Mouse (Mus musculus) embryonic facial prominence, embryonic 15.5 days (tissue): ENCODE data around the gene Ttn. TPM values are rescaled to one million over a fixed set of nuclear protein-coding genes. Genes with fewer than 3 reads are reported as not detected.
A peak's percentile ranks its signal among the peaks of the same experiment; 100 is the strongest.

ENCODE experiments used
- ATAC-seq: fragments of 200-750 bp; cut with Nextera tagmentation; 2 replicates; pipeline ENCODE4 v1.8.0; 2017; ENCODE audit warnings: low read depth, moderate TSS enrichment; ENCODE audit not compliant: insufficient number of reproducible peaks, low FRiP score, low TSS enrichment
- H3K27ac ChIP-seq: fragments of 300-500 bp; sonication (generic); replicated peaks from 2 replicates; pipeline ENCODE4 v1.5.1; 2015; ENCODE audit warnings: mild to moderate bottlenecking, inconsistent platforms
- H3K27me3 ChIP-seq: fragments of 300-500 bp; sonication (generic); 2 replicates; pipeline ENCODE4 v1.6.1; 2015; ENCODE audit warnings: inconsistent platforms
- H3K36me3 ChIP-seq: fragments of 300-500 bp; sonication (generic); 2 replicates; pipeline ENCODE4 v1.6.1; 2015; ENCODE audit warnings: mild to moderate bottlenecking, inconsistent platforms
- H3K4me1 ChIP-seq: fragments of 300-500 bp; sonication (generic); 2 replicates; pipeline ENCODE4 v1.6.1; 2015; ENCODE audit warnings: inconsistent platforms
- H3K4me2 ChIP-seq: fragments of 300-500 bp; sonication (generic); replicated peaks from 2 replicates; pipeline ENCODE4 v1.6.1; 2015; ENCODE audit warnings: mild to moderate bottlenecking, inconsistent platforms
- H3K4me3 ChIP-seq: fragments of 300-500 bp; sonication (generic); replicated peaks from 2 replicates; pipeline ENCODE4 v1.5.1; 2015; ENCODE audit warnings: mild to moderate bottlenecking, inconsistent platforms
- H3K9ac ChIP-seq: fragments of 300-500 bp; sonication (generic); 2 replicates; pipeline ENCODE4 v1.6.1; 2015; ENCODE audit warnings: inconsistent platforms
- H3K9me3 ChIP-seq: fragments of 300-500 bp; sonication (generic); replicated peaks from 2 replicates; pipeline ENCODE4 v1.6.1; 2016; ENCODE audit warnings: inconsistent platforms
- WGBS: fragments of 180-500 bp; shearing (Covaris S2); methylation state at CpG from one replicate; pipeline ENCODE4 v1.1.7; 2015; 5-methylcytosine and 5-hydroxymethylcytosine counted together
- polyA plus RNA-seq: library from polyadenylated mRNA; unstranded; fragments of >200 nt; fragmentation: Nextera tagmentation; extraction: Ambion mirVana; gene quantifications from 2 replicates; pipeline ENCODE4 v1.2.1, GENCODE M21; 2015

Gene Ttn
- polyA plus RNA-seq, 1 experiment from 2014 or later, result 92.9 TPM

DNA sequence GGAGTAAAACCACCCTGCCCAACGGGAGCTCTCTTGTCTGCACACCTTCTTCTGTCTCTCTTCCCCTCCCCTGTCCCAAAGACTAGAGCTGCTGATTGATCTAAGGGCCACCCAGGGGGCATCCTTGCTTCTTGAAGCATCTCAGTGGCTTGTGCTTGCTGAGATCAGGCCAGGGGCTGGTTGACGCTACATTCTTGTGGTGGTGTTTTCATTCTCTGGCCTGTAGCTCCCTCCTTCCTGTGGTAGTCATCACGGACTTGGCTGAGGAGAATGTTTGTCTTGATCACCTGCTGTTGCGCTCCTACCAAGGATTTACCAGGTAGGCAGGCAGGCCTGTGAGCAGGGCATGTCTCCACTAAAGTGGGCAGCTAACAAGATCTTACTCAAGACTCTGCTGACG, 279.6 kb downstream of the Ttn start:
- Histone ChIP-seq H3K36me3 (peaks cover 7% of the 10 kb centered on the region; the same call in 1 of the 2 replicates), H3K9ac (no peak overlapping the region), H3K9me3 (no peaks in the 10 kb centered on the region), H3K4me2 (no peak overlapping the region), H3K4me1 (no peaks in the 10 kb centered on the region), H3K27ac (no peak overlapping the region), H3K27me3 (no peaks in the 10 kb centered on the region), H3K4me3 (no peak overlapping the region)
- ATAC-seq, result no peak
- WGBS, result 84% methylated on average over 5 of the region's 5 CpGs

DNA sequence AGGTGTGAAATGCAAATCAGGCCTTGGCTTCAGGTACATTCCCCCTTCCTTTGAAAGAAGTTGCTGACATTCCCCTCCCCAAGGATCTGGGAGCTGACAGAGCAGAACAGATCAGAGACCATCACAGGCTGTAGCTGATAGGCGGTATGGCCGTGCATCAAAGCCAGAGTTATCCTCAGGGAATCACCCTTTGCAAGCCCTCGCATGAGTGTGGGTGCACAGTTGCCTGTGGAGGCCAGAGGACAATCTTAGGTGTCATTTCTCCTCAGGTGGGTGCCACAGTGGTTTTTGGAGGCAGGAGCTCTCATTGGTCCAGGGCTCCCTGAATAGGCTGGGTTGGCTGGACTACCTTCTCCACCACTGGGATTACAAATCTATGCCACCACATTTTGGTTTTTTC, 280.2 kb downstream of the Ttn start:
- no peak overlapping the region for H3K9ac ChIP-seq
- no peaks in the 10 kb centered on the region for H3K27me3 ChIP-seq
- no peak overlapping the region for H3K4me3 ChIP-seq
- 82% methylated on average over 3 of the region's 3 CpGs for WGBS
- no peak overlapping the region for H3K27ac ChIP-seq
- no peak for ATAC-seq
- no peaks in the 10 kb centered on the region for H3K9me3 ChIP-seq
- no peaks in the 10 kb centered on the region for H3K4me1 ChIP-seq
- H3K4me2 ChIP-seq, result no peak overlapping the region
- peaks cover 13% of the 10 kb centered on the region for H3K36me3 ChIP-seq

DNA sequence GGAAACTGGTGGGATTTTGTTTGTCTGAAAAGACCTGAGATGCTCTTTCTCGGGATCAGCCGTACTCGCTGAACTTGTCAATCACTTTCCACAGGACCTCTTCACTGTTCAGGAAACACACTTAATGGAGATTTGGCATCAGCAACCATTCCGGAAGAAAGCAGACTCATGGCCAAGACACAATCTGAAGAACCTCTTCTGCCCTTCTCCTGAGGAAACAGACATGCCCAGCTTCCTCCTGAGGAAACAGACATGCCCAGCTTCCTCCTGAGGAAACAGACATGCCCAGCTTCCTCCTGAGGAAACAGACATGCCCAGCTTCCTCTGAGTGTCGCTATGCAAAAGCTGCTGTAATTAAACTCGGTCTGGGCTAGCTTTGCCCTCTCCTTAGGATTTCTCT, 287.1 kb downstream of the Ttn start:
- Histone ChIP-seq H3K9ac (no peak overlapping the region), H3K9me3 (no peaks in the 10 kb centered on the region), H3K4me1 (no peaks in the 10 kb centered on the region), H3K27me3 (no peaks in the 10 kb centered on the region), H3K4me3 (no peak overlapping the region), H3K36me3 (peaks cover 55% of the 10 kb centered on the region), H3K27ac (no peak overlapping the region), H3K4me2 (no peak overlapping the region)
- no peak for ATAC-seq
- 85% methylated on average over 6 of the region's 6 CpGs for WGBS

DNA sequence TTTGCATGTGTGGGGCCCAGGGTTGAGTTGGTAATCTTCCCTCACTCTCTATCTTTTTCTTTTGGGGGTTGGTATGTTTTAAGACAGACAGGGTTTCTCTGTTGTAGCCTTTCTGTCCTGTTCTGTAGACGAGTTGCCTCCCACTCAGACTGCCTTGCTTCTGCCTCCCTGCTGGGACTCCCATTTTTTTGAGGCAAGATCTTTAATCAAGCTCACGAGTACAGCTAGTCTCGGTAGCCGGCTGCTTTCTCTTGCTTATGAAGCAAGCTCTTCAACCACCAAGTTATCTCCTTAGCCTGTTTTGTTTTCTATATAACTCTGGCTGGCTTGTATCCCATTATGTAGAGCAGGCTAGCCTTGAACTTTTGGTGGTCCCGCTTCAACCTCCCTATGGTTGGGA, 288.6 kb downstream of the Ttn start:
- H3K4me1 ChIP-seq, result no peaks in the 10 kb centered on the region
- H3K9ac ChIP-seq, result no peak overlapping the region
- H3K4me3 ChIP-seq, result no peak overlapping the region
- peaks cover 56% of the 10 kb centered on the region for H3K36me3 ChIP-seq
- no peak overlapping the region for H3K27ac ChIP-seq
- H3K9me3 ChIP-seq, result no peaks in the 10 kb centered on the region
- H3K4me2 ChIP-seq, result no peak overlapping the region
- no peak for ATAC-seq
- H3K27me3 ChIP-seq, result no peaks in the 10 kb centered on the region
- WGBS, result 94% methylated on average over 5 of the region's 5 CpGs

DNA sequence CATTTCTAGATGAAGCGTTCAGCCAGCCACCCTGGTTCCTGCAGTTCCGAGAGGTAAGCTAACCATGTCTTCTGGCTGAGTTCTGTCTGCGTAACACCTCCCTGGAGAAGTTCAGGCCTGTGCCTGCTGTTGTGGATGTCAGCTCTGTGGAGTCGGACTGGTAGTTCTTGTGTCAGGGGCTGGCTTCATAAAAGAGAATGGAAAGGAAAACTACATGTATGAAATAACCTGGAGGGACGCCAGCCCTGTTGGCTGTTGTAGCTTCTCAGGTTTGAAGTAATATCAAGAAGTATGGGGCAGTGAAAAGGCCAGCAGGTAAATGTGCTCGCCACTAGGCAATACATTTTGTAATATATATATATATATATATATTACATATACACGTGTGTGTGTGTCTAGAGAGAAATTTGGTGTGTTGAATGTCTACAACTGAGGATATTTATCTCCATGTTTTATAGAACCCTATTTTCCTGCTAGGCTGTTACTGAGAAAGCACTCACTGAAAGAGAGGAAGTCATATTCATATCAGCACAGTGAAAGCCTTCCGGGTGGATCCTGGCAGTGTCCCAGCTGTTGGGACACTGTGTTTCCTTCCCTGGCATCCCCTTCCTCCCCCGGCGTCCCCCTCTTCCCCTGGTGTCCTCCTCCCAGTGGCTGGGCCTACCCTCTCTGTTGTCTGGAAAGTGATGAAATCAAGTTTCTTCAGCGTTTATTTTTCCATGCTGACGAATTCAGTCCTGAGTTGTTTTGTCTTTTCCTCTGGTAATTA, 291.7 kb downstream of the Ttn start:
- H3K27me3 ChIP-seq, result no peaks in the 10 kb centered on the region
- 74% methylated on average over 12 of the region's 12 CpGs for WGBS
- no peak overlapping the region for H3K27ac ChIP-seq
- ATAC-seq, result no peak
- no peak overlapping the region for H3K9ac ChIP-seq
- peaks cover 77% of the 10 kb centered on the region for H3K36me3 ChIP-seq
- no peak overlapping the region for H3K4me3 ChIP-seq
- no peak overlapping the region for H3K4me2 ChIP-seq
- no peaks in the 10 kb centered on the region for H3K4me1 ChIP-seq
- H3K9me3 ChIP-seq, result no peaks in the 10 kb centered on the region

DNA sequence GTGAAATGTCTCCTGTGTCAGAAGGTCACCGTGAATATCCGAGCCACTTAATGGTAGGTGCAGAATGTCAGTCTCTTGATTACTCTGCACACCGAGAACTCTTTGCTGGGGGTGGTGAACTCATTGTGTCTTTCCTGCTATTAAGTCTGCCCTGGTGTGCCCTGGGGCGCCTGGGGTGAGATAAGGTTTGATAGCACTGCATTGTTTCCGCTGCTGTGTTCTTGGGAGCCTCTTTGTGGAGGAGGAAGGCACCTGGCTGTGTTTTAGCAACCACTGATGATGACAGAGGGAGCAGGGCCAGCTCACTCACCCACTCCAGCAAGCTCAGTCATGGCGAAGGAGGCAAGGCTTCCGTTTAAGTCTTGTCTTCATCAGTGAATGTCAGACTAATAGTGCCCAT, 294.2 kb downstream of the Ttn start:
- Histone ChIP-seq H3K4me3 (no peak overlapping the region), H3K27me3 (no peaks in the 10 kb centered on the region), H3K9me3 (no peaks in the 10 kb centered on the region), H3K9ac (no peak overlapping the region), H3K4me2 (no peak overlapping the region), H3K4me1 (no peaks in the 10 kb centered on the region), H3K36me3 (peaks cover 77% of the 10 kb centered on the region), H3K27ac (no peak overlapping the region)
- 57% methylated on average over 7 of the region's 7 CpGs for WGBS
- no peak for ATAC-seq

DNA sequence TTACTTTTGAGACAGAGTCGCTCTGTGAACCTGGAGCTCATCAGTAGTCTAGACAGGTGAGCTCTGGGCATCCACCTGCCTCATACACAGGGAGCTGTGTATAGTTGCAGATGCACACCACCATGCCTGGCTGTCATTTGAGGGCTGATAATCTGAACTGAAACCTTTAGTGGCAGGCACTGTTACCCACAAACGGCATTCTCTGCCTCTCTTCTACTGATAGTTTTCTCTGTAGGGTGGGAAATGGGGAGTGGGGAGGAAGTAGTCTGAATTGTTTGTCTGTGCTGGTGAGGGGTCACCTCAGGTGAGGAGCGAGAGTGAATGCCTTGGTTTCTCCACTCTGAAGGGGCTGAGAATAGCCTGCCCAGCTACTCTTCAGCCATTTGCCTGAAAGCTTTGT, 294.7 kb downstream of the Ttn start:
- no peaks in the 10 kb centered on the region for H3K4me1 ChIP-seq
- H3K9me3 ChIP-seq, result no peaks in the 10 kb centered on the region
- no peaks in the 10 kb centered on the region for H3K27me3 ChIP-seq
- WGBS, result 67% methylated on average over 3 of the region's 3 CpGs
- no peak overlapping the region for H3K27ac ChIP-seq
- no peak overlapping the region for H3K4me2 ChIP-seq
- H3K4me3 ChIP-seq, result no peak overlapping the region
- peaks cover 78% of the 10 kb centered on the region for H3K36me3 ChIP-seq
- no peak overlapping the region for H3K9ac ChIP-seq
- no peak for ATAC-seq

DNA sequence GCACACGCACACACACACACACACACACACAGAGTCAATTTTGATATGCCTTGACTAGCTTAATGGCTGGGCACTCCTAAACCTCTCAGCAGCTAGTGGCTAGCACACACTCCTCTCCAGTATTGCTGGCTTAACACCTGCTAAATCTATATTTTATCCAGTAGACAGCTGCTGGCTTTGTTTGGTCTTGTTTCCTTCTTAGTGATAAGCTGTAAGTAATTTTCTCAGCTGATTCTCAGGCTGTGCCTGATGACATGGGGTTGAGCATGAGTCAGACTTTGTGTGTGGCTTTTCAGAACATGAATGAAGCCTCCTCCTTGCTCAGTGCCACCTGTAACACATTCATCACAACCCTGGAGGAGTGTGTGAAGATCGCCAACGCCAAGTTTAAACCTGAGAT, 295.4 kb downstream of the Ttn start:
- Histone ChIP-seq H3K27me3 (no peaks in the 10 kb centered on the region), H3K9me3 (no peaks in the 10 kb centered on the region), H3K9ac (no peak overlapping the region), H3K27ac (no peak overlapping the region), H3K4me3 (no peak overlapping the region), H3K4me2 (no peak overlapping the region), H3K36me3 (peaks cover 78% of the 10 kb centered on the region), H3K4me1 (no peaks in the 10 kb centered on the region)
- WGBS, result 90% methylated on average over 3 of the region's 3 CpGs
- no peak for ATAC-seq

DNA sequence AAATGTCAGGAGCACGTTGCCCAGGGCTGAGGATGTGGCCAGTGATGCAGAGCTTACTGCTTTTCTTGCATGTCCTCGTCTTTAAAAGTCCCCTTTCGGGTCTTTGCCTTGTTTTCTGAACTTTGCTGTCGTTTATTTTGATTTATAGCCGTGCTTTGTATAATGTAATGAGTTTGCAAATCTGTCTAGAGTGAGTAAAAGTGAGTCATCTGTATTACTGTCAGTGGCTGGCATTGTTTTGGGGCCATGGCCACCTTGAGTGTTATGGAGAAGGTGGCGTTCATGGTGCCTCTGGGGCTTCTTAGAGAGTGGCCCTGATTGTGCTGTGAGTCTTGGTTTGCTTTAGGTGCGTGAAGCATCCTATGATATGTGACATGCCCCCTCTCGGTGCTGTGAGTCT, 300.0 kb downstream of the Ttn start:
- Histone ChIP-seq H3K4me1 (no peaks in the 10 kb centered on the region), H3K27ac (no peak overlapping the region), H3K9ac (no peak overlapping the region), H3K36me3 (peaks cover 53% of the 10 kb centered on the region), H3K4me3 (no peak overlapping the region), H3K27me3 (no peaks in the 10 kb centered on the region), H3K9me3 (no peaks in the 10 kb centered on the region), H3K4me2 (no peak overlapping the region)
- WGBS, result 95% methylated on average over 8 of the region's 8 CpGs
- ATAC-seq, result no peak

DNA sequence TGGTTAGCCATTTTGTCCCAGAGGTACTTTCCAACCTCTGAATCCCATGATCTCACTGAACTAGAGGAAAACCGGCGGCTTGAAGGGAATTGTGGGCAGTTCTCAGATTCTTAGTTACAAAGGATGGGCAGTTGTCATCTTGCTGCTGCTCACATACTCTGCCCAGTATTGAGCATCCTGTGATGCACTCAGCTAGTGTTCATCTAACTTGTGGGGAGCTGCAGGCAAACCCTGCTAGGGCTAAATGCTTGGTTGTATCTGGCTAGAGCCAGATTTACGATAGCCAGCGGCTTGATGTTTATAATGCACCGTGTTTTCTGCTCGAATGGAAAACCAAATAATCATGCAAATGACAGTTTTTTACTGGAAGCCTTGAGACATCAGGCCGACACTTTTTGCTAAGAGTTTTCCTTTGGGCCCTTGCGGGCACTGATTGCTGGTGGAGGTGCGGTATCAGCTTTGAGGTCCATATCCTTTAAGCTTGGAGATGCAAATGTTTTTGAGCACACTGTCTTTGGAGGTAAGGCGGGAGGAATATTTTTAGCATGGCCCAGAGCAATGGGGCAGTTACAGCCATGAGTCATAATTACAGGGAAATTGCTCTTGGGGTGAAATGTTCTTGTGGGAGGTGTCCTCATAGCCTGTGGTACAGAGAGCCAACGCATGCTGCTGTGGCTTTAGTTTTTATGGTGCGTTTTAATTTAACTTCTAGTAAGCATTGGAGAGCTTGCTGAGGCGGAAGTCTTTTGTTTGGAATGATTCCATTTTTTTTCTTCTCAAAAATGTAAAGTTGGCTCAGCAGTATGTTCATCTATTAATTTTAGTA, 305.7 kb downstream of the Ttn start:
- Histone ChIP-seq H3K9ac (0 out of 2 replicates have a peak overlapping the region, but pooled peaks have one; percentile 82), H3K4me3 (peak overlapping the region; percentile 90), H3K27ac (0 out of 2 replicates have a peak overlapping the region, but pooled peaks have one; percentile 17), H3K9me3 (no peaks in the 10 kb centered on the region), H3K4me2 (peak overlapping the region; percentile 71), H3K4me1 (peaks cover 24% of the 10 kb centered on the region), H3K36me3 (0 out of 2 replicates have a peak, but pooled peaks cover under 1% of the 10 kb centered on the region), H3K27me3 (no peaks in the 10 kb centered on the region)
- no peak for ATAC-seq
- WGBS, result 51% methylated on average over 13 of the region's 13 CpGs

DNA sequence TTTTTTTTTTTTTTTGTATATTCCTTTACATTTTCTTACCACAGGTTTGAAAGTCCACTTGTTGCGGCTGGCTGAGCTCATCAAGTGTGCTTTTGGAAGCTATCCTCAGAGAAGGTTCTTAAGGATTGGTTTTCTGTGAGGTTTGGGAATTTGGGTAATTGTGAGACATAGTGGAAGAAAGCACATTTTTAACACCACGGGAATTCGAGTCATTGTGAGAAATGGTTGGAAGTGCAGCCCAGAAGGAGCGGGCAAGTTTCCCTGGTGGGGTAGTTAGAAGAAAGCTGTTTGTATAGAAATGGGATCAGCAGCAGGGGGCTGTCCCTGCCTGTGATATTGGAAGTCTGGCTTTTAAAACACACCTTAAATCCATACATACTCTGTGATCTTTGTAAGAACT, 306.4 kb downstream of the Ttn start:
- peak overlapping the region; percentile 82; the same call in 1 of the 2 replicates for H3K9ac ChIP-seq
- H3K9me3 ChIP-seq, result no peaks in the 10 kb centered on the region
- no peaks in the 10 kb centered on the region for H3K36me3 ChIP-seq
- WGBS, result 12% methylated on average over 4 of the region's 4 CpGs
- H3K4me2 ChIP-seq, result peak overlapping the region; percentile 71
- H3K27ac ChIP-seq, result 0 out of 2 replicates have a peak overlapping the region, but pooled peaks have one; percentile 17
- peaks cover 24% of the 10 kb centered on the region for H3K4me1 ChIP-seq
- H3K4me3 ChIP-seq, result peak overlapping the region; percentile 90
- no peaks in the 10 kb centered on the region for H3K27me3 ChIP-seq
- ATAC-seq, result no peak
